Mouse (Mus musculus): ENCODE results near the gene Lsm14b.

The Lsm14b gene

DNA sequence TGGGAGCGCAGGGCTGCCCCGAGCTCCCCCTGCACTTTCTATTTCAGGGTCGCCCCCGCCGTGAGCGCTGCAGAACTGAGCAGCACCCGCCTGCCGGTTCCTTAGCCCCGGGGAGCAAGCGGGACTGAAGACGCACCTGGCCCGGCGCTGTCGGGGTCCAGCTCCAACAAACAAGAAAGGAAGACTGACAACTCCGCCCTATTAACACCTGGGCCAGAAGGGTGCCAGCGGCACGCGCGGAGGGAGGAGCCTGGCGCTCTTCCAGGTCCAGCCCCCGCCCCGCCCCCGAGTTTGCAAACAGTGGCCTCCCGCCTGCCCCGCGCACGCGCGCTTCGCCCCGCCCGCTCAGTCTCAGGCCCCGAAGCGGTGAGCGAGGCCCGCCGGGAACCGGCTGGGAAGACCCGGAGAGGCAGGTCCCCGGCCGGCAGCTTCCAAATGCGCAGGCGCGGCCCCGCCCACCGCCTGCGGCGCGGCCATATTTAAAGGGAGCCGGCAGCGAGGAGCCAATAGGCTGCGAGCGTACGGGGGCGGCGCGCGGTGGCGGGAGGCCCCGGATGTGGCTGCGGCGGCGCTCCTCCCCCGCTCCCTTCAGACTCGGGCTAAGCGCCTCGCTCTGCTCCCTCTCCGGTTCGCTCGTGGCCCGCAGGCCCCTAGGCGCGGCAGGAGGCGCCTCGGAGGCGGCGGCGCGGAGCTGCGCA is at the start of gene Lsm14b:
Gene Lsm14b (plus strand): TSS at position 587 of the 698 bp plus-strand sequence.
- DNase-seq (ENCODE audit: low read depth), result peak; percentile 89

DNA sequence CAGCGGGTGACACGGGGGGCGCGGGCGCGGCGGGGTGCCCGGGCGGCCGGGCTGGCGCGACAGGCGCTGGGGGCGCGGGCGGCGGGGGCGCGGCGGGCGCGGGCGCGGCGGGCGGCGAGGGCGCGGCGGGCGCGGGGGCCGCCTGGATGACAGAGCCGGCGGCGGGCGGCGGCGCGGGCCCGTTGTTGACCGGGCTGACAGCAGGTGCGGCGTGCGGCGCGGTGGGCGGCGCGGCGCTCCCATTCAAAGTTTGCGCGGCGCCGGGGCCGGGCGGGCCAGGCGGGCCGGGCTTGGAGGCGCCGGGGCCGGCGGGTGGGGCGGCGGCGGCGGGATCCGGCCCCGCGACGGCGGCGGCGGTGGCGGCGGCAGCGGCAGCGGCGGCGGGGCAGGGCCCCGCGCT is 48.9 kb upstream of the Lsm14b start:
- no peak for DNase-seq (ENCODE audit: low read depth)

DNA sequence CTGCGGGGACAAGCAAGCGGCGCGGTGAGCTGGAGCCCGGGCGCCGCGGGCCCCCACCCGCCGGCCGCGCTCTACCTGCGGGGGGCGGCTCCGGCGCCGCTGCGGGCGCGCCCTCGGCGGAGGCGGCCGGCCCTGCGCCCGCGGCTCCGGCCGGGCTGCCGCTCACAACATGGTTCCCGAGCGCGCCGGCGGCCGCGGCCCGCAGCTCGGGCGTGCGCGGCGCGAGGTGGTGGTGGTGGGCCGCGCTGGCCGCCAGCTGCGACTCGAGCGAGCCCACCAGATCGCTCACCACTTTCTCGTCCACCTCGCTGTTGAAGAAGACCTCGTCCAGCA is 48.5 kb upstream of the Lsm14b start:
- DNase-seq (ENCODE audit: low read depth), result no peak

DNA sequence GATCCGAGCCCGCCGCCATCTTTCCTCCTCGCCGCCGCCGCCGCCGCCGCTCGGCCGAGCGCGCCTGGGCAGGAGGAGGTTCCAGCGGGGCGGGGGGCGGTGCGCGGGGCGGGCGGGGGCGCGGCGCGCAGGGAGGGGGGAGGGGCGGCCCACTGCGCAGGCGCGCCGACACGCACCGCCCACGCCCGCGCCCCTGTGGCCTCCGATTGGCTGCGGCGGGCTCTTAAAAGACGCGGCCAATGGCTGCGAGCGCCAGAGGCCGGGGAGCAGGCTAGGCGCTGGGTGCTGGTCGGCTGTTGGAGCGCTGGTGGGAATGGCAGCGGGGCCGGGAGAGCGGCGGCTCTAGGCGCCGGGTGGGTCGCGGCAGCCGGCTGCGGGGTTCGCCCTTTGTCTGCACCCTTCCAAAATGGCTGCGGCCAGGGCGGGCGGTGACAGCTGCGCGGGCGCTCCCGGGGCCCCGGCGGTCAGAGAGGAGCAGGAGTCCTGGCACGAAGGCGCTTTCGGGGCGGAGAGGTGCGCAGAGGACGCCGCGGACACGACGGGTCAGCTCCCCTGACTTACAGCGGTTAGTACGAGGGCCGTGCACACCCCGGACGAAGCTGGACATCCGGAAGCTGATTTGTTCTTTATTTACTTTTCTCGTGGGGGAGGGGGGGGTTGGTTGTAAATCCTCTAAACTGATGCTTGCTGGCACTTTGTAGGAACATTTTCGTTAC is 48.0 kb upstream of the Lsm14b start, which contains the start of gene Taf4:
Gene Taf4 (minus strand): TSS at position 19 of the 716 bp plus-strand sequence.
- no peak for DNase-seq (ENCODE audit: low read depth)

GRCm38 (mm10) chr2:179977344-179978025 is 47.3 kb upstream of the Lsm14b start:
- no peak for DNase-seq (ENCODE audit: low read depth)

DNA sequence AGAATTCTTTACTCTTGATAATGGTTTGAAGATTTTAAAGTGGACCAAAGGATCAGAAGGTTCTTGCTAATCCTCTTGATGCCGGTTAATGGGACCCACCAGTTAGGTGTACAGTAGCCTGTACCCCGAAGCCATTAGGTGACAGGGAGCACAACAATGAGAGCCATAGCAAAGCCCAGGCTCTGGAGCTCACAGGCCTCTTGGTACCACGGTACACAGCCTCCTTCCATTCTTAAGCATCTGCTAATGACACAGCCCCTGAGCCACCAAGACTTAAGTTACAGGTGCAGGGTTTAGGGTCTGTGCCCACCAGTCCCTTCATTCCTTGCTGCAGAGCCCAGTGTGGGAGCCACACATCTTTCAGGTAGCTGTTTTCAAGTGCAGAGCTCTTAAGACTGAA is 46.5 kb upstream of the Lsm14b start:
- DNase-seq (ENCODE audit: low read depth), result no peak

GRCm38 (mm10) chr2:179979836-179980235 is 45.0 kb upstream of the Lsm14b start:
- peak; percentile 85 for DNase-seq (ENCODE audit: low read depth)

- DNase-seq (ENCODE audit: low read depth), result no peak
These were observed 44.2 kb upstream of the Lsm14b start for GRCm38 (mm10) chr2:179980616-179981015.

DNA sequence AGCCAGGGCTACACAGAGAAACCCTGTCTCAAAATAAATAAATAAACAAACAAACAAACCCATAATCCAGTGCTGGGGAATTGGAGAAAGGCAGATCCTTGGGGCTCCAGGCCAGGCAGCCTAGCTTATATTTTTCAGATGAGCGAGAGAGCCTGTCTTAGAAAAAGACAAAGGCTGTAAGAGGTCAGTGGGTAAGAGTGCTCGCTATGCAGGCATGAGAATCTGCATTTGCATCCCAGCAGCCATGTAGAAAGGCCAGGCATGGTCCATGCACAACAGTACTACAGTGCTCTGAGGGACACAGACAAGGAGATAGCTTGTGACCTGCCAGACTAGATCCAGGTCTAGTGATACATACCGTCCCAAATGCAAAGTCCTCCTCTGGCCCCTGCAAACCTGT is 42.1 kb upstream of the Lsm14b start:
- no peak for DNase-seq (ENCODE audit: low read depth)

GRCm38 (mm10) chr2:179984830-179985229 is 40.0 kb upstream of the Lsm14b start:
- no peak for DNase-seq (ENCODE audit: low read depth)

- no peak for DNase-seq (ENCODE audit: low read depth)
These were observed 39.1 kb upstream of the Lsm14b start for GRCm38 (mm10) chr2:179985695-179986094.

GRCm38 (mm10) chr2:179986437-179987022 is 38.3 kb upstream of the Lsm14b start:
- DNase-seq (ENCODE audit: low read depth), result no peak

- no peak for DNase-seq (ENCODE audit: low read depth)
These were observed 35.7 kb upstream of the Lsm14b start for GRCm38 (mm10) chr2:179989098-179989497.

- no peak for DNase-seq (ENCODE audit: low read depth)
These were observed 31.7 kb upstream of the Lsm14b start for GRCm38 (mm10) chr2:179993071-179993470.

DNA sequence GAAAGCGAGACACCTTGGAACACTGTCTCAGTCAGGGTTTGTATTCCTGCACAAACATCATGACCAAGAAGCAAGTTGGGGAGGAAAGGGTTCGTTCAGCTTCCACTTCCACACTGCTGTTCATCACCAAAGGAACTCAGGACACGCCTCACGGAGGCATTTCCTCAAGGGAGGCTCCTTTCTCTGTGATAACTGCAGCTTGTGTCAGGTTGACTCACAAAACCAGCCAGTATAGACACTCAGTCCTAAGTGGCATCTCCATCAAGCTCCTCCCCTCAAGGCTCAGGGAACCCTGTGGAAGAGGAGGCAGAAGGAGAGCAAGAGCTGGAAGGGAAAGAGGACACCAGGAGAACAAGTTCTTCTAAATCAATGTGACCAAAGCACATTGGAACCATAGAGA is 26.4 kb upstream of the Lsm14b start:
- DNase-seq (ENCODE audit: low read depth), result no peak

DNA sequence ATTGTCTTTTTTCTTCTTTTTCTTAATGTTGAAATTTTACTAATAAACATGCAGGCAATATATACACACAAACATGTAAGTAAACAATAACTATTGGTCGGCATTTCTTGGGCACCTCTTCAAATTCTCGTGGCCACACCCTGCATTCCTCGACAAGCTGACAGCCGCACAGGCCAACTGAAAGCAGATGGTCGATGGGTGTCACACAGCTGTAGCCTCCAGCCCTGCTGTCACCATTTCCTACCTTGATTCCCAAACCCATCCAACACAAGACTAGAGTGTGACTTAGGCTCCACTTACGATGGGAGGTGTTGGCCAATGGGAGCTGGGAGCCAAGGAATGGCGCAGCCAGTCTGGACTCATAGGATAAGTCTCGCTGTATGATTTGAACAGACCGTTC is 23.2 kb upstream of the Lsm14b start:
- no peak for DNase-seq (ENCODE audit: low read depth)

DNA sequence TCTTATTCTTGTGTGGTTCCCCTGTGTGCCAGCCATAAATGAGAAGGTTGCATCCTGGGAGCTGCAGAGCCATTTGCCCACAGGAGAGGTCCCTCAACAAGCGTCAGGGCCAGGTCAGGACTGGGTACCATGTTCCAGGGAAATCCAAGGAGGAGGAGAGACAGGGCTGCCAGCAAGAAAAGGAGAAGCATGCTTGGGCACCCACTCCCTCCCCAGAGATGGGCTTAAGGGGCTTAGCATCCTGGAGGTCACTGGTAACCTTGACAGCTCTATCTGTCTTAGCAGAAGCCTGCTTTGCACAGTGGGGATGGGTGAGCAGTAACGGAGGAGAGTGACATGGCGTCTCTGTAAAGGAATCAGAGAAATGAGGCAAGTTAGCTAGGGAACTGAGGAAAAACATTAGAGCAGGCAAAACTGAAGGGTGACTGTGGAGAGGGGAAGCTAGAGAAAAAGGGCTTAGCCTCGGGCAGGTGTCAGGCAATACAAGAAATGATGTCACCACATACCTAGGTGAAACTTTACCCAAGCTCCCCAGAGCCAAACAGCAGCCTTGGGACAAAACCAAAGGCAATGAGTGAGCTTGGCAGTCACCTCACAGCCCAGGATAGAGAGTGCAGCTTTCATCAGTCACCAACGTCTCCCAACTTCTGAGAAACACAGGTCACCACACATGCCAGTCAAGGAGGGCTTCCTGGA is 19.0 kb upstream of the Lsm14b start:
- DNase-seq (ENCODE audit: low read depth), result no peak

- no peak for DNase-seq (ENCODE audit: low read depth)
These were observed 18.3 kb upstream of the Lsm14b start for GRCm38 (mm10) chr2:180006352-180007017.

- no peak for DNase-seq (ENCODE audit: low read depth)
These were observed 14.1 kb upstream of the Lsm14b start for GRCm38 (mm10) chr2:180010686-180011085.

DNA sequence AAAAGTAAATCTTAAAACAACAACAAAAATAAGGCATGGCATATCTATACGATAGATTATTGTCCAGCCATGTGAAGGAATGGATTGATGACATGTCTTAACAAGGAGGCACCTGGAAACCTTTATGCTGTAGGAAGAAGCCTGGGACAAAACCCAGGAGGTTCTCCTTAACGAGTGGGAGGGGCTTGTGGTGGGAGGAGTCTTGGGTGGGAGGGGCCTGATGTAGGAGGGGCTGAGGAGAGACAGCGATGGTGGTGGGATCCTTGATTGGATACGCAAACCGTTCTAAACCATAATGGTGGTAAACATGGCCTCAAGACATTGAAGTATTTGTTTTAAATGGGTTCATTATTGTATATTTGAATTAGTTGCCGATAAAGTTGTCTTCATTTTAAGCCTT is 13.4 kb upstream of the Lsm14b start:
- DNase-seq (ENCODE audit: low read depth), result no peak

- no peak for DNase-seq (ENCODE audit: low read depth)
These were observed 11.1 kb upstream of the Lsm14b start for GRCm38 (mm10) chr2:180013686-180014085.

DNA sequence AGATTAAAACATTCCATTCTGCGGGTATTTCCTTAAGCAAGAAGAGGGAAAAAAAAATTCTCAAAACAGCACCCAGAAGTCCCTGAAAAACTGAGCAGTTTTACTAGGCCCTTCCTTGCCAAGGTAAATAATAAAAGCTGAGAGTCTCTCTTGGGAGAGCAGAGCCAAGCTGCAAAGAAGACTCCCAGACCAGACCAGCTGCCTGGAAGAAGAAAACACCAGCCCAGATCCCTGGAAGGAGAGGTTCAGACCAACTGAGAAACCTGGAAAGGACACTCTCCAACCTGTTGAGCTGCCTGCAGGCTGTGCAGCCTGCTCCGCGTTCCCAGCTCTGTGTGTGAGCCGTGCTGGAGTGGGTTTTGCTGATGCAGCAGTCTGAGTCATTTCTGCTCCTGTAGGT is 7.2 kb upstream of the Lsm14b start:
- no peak for DNase-seq (ENCODE audit: low read depth)
